Mouse (Mus musculus): ENCODE measurements around the gene Trmt6.

Gene Trmt6

DNA sequence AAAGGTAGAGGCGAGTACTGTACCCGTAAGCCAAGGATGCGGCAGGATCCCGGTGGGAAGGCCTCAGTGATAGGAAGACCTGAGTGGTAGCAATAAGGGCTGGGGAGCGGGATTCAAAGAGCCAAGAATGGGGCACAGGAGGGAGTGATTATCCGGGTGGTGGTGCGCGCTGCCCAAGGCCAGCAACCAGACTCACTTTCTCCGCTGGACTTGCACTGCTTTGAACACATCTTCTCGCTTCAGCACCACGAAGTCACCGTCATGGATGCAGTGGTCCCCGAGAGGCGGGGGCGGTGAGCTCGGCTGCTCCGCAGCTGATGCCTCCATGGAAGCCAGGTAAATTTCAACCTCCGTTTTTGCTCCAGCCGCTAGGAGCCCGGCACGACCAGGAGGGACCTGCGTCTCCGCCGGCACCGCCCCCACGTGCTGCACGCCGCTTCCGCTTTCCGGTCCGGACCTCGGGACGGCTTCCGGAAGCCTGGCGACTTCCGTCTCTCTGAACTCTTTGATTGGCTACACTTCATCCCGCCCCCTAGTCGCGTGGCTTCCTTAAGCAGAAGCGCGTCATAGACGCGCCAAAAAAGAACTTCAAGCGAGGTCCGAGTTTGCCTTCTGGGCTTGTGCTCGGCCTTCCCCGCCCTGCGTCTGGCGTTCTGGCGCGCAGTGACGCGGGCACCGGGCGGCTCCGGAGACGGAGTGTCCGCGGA lies at the start of gene Trmt6, which contains the start of gene Mcm8:
Gene Trmt6, minus strand, starts transcription at position 448 of the 707 bp plus-strand sequence.
Gene Mcm8, plus strand, starts transcription at position 534 of the 707 bp plus-strand sequence.
- peak; percentile 88 for DNase-seq

DNA sequence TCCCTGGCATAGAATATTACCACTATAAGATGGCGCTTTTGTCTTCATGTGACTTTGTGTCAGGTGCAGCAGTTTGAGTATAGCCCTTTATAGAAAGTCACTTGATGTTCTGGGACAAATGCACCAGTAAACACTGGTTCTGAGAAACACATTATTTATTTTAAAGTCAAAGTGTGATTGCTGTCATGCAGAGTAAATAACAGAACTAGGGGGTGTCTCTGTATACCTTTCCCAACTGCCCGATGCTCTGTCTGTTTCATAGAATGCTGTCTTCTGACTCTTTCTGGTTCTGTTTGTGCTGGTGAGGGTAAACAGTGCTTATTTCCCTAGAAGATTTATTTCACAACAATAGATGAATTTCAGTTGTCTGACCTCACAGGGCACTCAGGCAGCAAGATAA lies 47.5 kb upstream of the Trmt6 start:
- no peak for DNase-seq

DNA sequence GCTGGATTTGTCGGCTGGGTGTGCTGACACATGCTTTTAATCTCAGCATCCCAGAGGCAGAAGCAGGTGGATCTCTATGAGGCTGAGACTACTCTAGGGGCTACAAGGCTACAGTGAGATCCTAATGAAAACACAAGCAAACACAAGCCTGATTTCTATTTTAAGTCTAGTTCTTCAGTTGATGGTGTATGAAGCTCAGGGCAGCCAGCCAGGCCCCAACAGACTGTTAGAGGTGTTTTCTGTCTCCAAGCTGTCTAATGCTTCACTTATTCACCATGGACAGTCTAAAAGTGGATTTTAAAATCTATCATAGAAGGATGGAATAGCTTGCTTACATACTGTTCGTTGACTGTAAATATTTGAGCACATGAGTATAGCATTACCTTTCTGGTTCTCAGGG lies 45.6 kb upstream of the Trmt6 start:
- no peak for DNase-seq

DNA sequence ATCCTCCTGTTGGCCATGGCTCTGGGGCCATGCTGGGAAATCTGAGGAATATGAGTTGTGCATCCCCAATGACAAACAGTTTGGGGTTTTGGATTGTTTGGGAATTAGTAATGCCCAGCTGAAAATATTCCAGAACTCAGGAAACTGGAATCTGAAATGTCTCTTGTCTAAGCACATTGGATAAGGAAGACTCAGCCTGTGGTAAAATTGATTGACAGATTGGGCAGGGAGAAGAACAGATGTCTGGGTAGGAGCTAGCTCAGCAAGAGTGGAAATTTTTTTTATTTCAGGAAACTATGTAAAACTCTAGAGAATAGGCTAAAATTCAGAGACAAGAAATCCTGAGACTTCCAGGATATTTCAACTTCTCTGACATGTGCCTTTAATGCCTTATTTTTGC lies 44.6 kb upstream of the Trmt6 start:
- no peak for DNase-seq

DNA sequence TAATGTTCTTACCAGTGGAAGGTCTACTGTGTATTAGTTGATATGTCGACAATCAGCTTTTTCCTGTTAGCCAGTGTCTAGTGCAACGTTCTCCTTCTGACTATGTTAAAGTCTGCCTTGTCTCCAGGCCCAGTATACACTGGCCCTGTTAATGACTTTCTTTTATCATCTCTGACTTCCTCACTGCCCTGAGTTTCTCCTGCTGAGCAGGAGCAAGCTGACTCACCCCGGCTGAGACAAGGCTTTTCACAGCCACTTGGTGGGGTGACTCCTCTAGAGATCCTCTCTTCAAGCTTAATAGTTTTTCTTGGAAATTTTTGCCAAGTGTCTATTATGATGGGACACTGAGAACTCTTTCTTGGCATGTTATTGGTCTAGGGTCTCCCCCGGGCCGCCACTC lies 40.5 kb upstream of the Trmt6 start:
- DNase-seq: no peak

DNA sequence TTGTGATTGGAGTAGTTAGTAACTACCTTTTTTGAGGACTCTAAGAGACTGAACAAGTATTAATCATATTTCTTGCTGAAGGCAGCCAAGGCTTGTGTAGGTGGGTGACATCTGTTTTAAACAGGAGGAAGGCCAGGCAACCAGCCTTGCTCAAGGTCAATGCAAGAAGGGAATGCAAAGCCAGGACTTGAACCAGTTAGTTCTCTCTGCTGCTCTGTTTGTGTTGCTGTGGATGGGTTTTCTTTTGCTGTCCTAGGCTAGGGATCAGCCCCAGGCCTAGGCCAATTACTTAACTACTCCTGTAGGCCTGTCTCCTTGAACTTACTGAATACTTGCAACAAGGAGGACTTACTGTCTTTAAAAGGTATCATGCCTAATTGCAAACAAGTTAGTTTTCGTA lies 37.2 kb upstream of the Trmt6 start:
- DNase-seq: no peak

DNA sequence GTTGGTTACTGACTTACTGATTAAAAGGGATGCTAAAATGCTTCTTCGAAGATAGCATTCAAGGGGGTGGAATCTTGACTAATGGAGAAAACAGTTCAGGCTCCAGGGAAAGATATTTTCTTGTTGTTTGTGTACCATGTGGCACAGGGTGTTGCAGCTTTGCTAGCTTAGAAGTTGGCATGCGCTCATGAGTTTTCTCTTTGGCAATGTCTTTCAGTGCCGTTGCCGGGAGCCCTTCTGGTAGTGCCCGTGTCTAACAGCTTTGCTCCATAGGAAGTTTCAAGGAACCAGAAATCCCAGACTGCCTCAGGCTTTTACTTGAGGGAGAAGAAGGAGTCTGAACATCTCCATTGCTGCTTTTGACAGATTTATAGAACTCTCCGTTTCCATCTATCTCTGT lies 33.3 kb upstream of the Trmt6 start:
- DNase-seq: no peak

DNA sequence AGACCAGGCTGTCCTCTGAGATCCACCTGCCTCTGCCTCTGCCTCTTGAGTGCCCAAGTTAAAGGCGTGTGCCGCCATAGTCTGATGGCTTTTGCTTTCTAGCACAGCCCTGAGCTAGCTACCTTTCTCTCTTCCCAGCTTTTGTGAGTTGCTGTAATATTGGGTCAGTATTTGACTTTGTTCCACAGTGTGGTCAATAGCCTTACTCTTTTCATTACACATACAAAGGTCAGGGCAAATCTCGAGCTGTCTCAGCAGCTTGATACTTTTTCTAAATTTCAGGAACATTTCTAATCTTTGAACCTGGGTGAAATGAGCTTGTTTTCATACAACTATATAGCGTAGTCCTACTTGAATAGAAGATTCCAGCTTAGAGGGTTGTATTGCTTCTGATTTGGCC lies 32.5 kb upstream of the Trmt6 start:
- DNase-seq: no peak

DNA sequence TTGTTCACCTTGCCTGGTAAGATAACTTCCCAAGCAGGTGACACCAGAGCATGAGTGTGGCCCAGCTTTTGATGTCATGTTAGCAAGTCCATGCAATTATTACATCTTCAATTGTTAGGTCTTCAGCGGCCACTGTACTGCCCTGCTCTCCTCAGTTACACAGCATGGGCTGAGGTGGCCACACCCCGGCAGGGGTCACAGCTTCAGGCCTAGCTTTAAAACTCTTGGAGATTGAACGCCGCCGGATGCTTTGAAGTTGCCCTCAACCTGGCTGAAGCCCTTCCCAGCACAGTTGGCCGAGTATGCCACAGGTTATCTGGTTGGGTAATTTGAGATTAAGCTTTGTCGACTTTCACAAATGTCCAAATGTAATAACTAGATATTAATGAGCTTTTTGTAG lies 31.7 kb upstream of the Trmt6 start:
- DNase-seq: no peak

DNA sequence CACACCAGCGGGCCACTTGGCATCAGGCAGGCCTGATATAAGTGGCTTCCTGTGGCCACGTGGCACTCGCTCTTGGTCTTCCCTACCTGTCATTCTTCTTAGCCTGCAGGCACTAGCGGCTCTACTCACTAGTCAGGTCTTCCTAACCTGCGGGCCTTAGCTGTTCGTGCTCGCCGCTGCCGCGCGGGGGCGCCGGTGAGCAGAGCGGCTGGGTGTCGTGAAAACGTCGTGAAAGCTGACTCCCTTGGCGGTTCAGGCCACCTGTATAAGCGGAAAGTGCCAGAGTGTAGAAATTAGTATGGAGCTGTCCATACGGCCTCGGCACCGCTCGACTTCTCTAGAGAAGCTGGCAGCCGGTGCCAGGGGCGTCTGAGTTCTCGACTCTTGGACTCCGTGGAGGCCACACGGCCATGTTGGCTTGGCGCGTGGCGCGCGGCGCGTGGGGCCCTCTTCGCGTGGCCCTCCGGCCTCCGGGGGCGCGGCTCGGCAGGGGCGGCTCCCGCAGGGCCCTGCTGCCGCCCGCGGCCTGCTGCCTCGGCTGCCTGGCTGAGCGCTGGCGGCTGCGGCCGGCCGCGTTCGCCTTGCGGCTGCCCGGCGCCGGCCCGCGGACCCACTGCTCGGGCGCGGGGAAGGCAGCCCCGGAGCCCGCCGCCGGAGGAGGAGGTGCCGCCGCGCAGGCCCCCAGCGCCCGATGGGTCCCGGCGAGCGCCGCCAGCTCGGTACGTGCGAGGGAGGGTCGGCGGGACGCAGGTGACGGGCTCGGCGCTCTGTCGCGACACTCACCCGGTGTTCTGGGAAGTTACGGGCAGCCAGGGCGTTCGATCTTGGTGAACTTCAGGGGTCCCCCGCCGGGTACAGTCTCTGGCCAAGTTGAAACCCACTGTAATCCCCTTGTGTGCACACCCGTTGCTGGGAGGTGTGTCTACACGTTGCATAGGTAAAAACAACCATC lies 30.8 kb upstream of the Trmt6 start, which contains the start of gene Crls1:
Gene Crls1, plus strand, starts transcription at position 260 of the 952 bp plus-strand sequence.
- DNase-seq: peak; percentile 99

DNA sequence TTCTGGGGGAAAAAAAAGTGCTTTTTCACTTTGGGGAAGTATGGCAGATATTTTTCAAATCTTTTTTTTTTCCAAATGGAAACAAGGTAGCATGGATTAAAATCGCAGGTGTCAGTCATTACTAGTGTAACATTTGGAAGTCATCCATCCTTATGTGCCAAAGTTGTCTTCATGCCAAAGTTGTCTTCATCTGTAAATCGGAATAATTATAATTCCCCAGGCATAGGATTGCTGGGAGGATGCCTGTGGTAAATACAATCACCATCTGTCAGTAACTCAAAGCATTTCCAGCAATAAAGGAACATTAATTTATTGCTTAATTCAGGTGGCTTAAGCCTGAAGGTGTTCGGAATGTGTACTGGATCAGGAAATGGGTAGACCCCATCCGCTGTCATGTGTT lies 25.2 kb upstream of the Trmt6 start:
- no peak for DNase-seq

DNA sequence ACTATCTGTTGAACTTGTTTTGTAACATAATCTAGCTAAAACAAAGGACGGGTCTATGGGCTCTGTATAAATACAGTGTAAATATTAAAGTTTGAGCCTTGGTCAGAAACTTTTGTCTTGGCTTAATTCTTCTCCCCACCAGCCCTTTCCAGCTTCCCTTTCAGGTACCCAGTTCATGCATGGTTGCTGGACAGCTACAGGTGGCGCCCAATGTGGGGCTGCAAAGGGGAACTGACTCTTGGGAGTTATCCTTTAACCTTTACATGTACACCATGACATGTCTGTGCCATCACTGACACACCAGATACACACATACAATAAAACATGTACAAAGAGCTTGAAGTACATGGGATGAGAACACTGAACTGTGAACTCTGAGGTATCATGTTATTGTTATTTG lies 12.9 kb downstream of the Trmt6 start:
- DNase-seq: no peak

DNA sequence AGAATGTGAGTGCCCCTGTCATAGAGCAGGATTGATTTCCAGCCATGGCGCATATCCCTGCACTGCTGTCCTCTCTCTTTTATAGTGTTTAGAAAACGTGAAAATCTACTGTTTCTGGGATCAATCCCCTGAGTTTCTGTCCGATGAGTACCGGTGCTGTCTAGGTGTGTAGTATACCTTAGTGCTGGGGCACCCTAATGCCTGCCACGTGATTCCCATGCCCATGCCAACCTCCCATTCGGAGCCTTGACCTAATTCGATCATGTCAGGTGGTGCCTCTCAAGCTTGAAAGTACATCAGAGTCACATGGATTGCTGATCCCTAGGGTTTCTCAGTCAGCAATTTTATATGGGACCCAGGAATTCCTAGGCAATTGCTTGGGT lies 21.7 kb downstream of the Trmt6 start:
- no peak for DNase-seq

DNA sequence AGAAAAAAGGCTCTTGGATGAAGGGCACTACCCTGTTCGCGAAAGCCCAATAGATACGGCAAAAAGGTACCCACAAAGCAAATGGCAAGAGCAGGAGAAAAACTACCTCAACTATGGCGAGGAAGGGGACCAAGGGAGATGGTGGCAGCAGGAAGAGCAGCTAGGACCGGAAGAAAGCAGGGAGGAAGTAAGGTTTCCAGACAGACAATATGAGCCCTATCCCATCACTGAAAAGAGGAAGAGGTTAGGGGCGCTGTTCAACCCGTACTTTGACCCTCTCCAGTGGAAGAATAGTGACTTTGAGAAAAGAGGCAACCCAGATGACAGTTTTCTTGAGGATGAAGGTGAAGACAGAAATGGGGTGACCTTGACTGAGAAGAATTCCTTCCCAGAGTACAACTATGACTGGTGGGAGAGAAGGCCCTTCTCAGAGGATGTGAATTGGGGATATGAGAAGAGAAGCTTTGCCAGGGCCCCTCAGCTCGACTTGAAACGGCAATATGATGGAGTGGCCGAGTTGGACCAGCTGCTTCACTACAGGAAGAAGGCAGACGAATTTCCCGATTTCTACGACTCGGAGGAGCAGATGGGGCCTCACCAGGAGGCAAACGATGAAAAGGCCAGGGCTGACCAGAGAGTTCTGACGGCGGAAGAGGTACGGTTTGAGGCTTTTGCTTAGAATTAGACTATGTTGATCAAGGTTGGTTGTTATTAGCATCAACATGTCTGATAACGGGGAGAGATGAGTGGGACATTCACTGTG lies 22.2 kb downstream of the Trmt6 start:
- DNase-seq: no peak

DNA sequence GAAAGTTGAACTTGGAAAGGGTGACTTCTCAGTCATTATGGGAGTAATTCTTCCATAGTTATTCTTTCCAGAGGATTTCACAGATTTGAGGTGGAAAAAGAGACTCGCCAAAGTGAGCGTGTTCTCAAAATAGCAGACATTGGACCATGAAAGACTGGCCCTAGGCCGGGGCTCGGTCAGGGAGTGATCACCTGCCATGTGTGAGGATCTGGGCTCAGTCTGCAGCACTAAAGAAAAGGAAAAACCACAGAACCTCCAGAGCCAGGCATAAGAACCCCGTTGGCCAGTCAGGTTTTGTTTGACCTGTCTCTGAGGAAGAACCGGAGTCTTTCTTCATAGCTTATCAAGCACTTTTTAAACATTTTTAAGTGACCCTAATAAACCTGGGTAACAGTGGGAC lies 31.8 kb downstream of the Trmt6 start:
- no peak for DNase-seq

DNA sequence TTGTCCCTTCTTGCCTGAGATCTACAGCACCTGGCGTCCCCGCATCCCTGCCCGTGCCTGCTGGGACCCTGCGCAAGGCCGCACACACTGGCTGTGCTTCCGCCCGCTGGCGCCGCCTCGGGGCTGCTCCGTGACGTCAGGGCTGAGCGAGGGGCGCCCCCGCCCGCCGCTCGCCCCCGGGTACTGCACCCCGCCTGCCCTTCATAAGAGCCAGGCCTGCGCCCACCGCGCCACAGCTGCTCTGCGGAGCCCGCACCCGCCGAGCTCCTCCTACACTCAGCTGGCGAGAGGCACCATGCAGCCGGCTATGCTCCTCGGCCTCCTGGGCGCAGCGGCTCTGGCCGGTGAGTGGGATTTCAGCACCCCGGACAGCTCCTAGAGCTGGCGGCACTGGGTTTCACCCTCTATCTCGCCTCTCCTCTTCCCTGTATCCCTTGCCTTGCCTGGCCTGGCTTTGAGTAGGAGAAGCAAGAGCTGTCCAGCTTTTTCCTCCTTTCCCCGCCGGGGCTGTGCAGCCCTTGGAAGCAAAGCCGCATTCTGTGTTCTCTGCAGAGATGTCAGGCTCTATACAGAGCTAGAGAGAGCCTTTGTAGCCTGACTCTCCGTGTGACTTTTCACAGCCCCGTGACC lies 34.3 kb downstream of the Trmt6 start:
- DNase-seq: peak; percentile 82

DNA sequence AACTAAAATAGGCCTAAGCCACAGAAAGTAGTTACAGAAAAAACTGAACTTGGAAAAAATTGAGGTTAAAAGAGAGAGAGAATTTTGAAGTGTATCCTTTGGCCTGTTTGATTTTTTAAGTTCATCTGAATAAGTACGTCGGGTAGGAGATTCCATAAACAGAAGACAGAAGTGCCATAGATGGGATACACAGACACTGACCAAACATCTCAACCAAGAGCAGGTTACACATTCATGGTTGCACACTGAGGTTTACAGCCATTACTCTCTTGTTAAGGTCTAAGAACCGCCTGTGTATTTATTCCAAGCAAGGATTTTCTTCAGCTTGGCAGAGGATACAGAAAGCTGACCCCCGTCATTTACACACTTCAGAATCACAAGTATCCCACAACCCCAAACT lies 34.9 kb downstream of the Trmt6 start, which contains the start of gene Chgb:
Gene Chgb, plus strand, starts transcription at position 301 of the 400 bp plus-strand sequence.
- DNase-seq: no peak

DNA sequence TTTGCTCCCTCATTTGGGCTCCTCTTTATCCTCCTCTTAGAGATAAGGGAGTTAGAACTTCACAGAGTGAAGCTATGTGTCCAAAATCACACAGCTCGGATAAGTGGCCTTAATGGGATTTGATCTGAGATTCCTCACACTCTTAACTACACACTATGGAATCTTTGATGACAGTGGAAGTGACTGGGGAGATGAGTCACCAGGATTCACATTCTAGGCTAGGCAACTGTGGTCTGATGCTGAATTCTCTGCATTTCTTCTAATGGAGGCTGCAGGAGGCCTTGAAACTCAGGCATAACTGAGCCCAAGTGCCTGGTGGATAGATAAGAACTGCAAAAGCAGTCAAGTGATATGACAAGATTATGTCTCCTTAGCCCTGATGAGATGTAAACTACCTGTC lies 45.0 kb downstream of the Trmt6 start:
- DNase-seq: no peak

DNA sequence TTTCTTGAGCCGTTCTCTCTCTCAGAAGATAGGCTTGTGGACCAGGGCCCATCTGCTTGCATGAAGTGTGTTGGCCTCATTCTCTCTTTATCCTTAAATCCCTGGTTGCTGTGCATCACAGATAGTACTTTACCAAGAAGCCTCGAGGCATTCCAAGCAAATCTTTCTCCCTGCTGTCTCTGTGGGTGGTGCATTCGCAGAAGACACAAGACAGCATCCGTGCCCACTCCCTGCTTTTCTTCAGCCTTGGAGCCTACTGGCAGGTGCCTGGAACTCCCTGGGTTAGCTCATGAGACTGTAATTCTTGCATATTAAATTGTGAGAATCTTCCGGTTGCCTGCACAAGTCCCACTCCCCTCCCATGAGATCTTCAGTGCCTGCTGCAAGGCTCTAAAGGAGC lies 57.9 kb downstream of the Trmt6 start:
- DNase-seq: no peak
